Mouse (Mus musculus) thymus, adult 2 months (tissue): ENCODE results near the gene 1700049E17Rik1.
"Not testable (repeated sequence)": the region's sequence is repeated elsewhere in the genome, so short reads cannot be mapped to it uniquely, and the experiment has no call there.

Experiments
- CTCF ChIP-seq: fragments of 200-500 bp; IDR thresholded peaks from 2 replicates; pipeline ENCODE4 v1.5.1; 2012; ENCODE audit warnings: mild to moderate bottlenecking, control low read depth, low read length, moderate library complexity, borderline replicate concordance; ENCODE audit not compliant: control insufficient read depth, poor library complexity, insufficient read depth; ENCODE audit errors: extremely low read depth
- POLR2A ChIP-seq: fragments of 200-500 bp; IDR thresholded peaks from 2 replicates; pipeline ENCODE4 v1.6.1; 2012; ENCODE audit warnings: mild to moderate bottlenecking, low read length, control low read depth, moderate library complexity; ENCODE audit not compliant: control insufficient read depth, poor library complexity, insufficient read depth; ENCODE audit errors: extremely low read depth

GRCm38 (mm10) chr14:41964095-41964494, 39.3 kb downstream of the 1700049E17Rik1 start:
- not testable (repeated sequence) for TF ChIP-seq POLR2A, CTCF
